10 mouse cellular contexts compared by ENCODE assay signal in the genomic region with DNA sequence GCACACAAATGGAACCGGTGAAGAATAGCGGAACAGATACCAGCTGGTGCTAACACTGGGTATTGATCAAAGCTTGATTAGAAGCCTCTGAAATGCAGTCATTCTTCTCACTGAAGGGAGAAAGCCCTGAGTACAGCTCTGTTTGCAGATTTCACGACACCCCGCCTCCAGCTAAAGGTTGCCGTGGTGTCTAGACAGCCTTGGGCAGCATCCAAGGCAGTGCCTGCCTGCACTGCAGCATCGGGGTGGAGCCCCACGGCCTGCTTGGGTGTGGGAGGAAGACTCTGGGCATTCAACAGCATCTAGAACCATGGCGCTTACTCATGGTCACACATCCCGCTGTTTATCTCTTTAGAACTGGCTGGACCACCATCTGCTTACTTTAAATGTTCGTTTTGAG. TPM values are rescaled to one million over a fixed set of nuclear protein-coding genes. Genes with fewer than 3 reads are reported as not detected.
DNase-seq lines count a peak whose midpoint lies in the region; ATAC-seq lines count a peak whose summit lies in the region.
"Had no signal": no experiment of that assay in that cellular context is flagged by ENCODE, and none has a peak within 500 bp of the region (broad histone marks: within the 10 kb centered on the region; RNA-seq: fewer than 3 reads in every experiment).

No protein-coding gene starts in this region.

- peaks cover 47% of the 10 kb centered on the region for H3K36me3 ChIP-seq in forebrain, embryonic 13.5 days (ENCODE audit: poor library complexity, severe bottlenecking)
- H3K36me3 ChIP-seq in forebrain, embryonic 11.5 days (ENCODE audit: control insufficient read depth, insufficient read depth, low read length), result peaks cover 15% of the 10 kb centered on the region; the same call in 1 of the 2 replicates
- H3K36me3 ChIP-seq in midbrain, embryonic 14.5 days (ENCODE audit: control insufficient read depth, insufficient read depth, low read length), result peaks cover 46% of the 10 kb centered on the region
- H3K36me3 ChIP-seq in kidney, embryonic 16.5 days (ENCODE audit: insufficient read depth, low read length), result no peaks in the 10 kb centered on the region

- H3K4me2 ChIP-seq in forebrain, embryonic 13.5 days, result peak overlapping the region; percentile 66
- no peak overlapping the region for H3K4me2 ChIP-seq in forebrain, embryonic 11.5 days (ENCODE audit: low read depth, low read length, severe bottlenecking)
- H3K4me2 ChIP-seq in midbrain, embryonic 14.5 days (ENCODE audit: low read length), result peak overlapping the region; percentile 81
- no peak overlapping the region for H3K4me2 ChIP-seq in kidney, embryonic 16.5 days (replicated peaks; ENCODE audit: low read depth, low read length)

- DNase-seq in forebrain, embryonic 11.5 days (ENCODE audit: low spot score), result no peak
- peak; percentile 75 for DNase-seq in adrenal gland, adult 2 months
- DNase-seq in frontal cortex, postnatal 36 days (ENCODE audit: low spot score in 2 of 2), result peak; percentile 77 to 81
- peak; percentile 63 for DNase-seq in midbrain, embryonic 14.5 days
- no peak for DNase-seq in urinary bladder, adult 2 months (ENCODE audit: low spot score)
- DNase-seq in gastrocnemius, postnatal 4 days (ENCODE audit: low spot score in 2 of 2), result no peak

- H3K4me3 ChIP-seq in forebrain, embryonic 13.5 days, result peak overlapping the region; percentile 74
- no peak overlapping the region for H3K4me3 ChIP-seq in forebrain, embryonic 11.5 days (ENCODE audit: low read depth, low read length)
- peak overlapping the region; percentile 87 for H3K4me3 ChIP-seq in midbrain, embryonic 14.5 days (replicated peaks; ENCODE audit: low read depth, low read length)
- H3K4me3 ChIP-seq in kidney, embryonic 16.5 days (ENCODE audit: low read length), result no peak overlapping the region
- H3K4me3 ChIP-seq: myocyte had no signal

- H3K27me3 ChIP-seq in forebrain, embryonic 13.5 days, result no peaks in the 10 kb centered on the region
- H3K27me3 ChIP-seq in forebrain, embryonic 11.5 days (ENCODE audit: control insufficient read depth, insufficient read depth, low read length), result no peaks in the 10 kb centered on the region
- H3K27me3 ChIP-seq in midbrain, embryonic 14.5 days (ENCODE audit: control insufficient read depth, insufficient read depth, low read length), result no peaks in the 10 kb centered on the region
- peaks cover 20% of the 10 kb centered on the region for H3K27me3 ChIP-seq in kidney, embryonic 16.5 days (ENCODE audit: insufficient read depth, low read length)
- H3K27me3 ChIP-seq: CH12.LX had no signal

- H3K27ac ChIP-seq in forebrain, embryonic 13.5 days, result peak overlapping the region; percentile 51; the same call in 1 of the 2 replicates
- H3K27ac ChIP-seq in forebrain, embryonic 11.5 days (ENCODE audit: low read depth, low read length), result no peak overlapping the region
- H3K27ac ChIP-seq in midbrain, embryonic 14.5 days (replicated peaks; ENCODE audit: low read depth, low read length), result no peak overlapping the region
- no peak overlapping the region for H3K27ac ChIP-seq in kidney, embryonic 16.5 days (ENCODE audit: low read length)

- WGBS in forebrain, embryonic 13.5 days, result 57% methylated on average over 10 of the region's 10 CpGs
- WGBS in forebrain, embryonic 11.5 days, result 70% methylated on average over 10 of the region's 10 CpGs
- 36% methylated on average over 10 of the region's 10 CpGs for WGBS in midbrain, embryonic 14.5 days
- WGBS in kidney, embryonic 16.5 days, result 76% methylated on average over 10 of the region's 10 CpGs

- no peaks in the 10 kb centered on the region for H3K9me3 ChIP-seq in forebrain, embryonic 13.5 days (replicated peaks)
- no peaks in the 10 kb centered on the region for H3K9me3 ChIP-seq in forebrain, embryonic 11.5 days (ENCODE audit: control insufficient read depth, low read length)
- no peaks in the 10 kb centered on the region for H3K9me3 ChIP-seq in midbrain, embryonic 14.5 days (ENCODE audit: control insufficient read depth, low read length)
- H3K9me3 ChIP-seq in kidney, embryonic 16.5 days (ENCODE audit: low read length), result no peaks in the 10 kb centered on the region

- peak overlapping the region; percentile 51 for H3K9ac ChIP-seq in forebrain, embryonic 13.5 days
- no peak overlapping the region for H3K9ac ChIP-seq in forebrain, embryonic 11.5 days (ENCODE audit: low read length)
- H3K9ac ChIP-seq in midbrain, embryonic 14.5 days (replicated peaks; ENCODE audit: low read length), result no peak overlapping the region
- no peak overlapping the region for H3K9ac ChIP-seq in kidney, embryonic 16.5 days (replicated peaks; ENCODE audit: low read length)

- ATAC-seq in forebrain, embryonic 13.5 days, result no peak
- no peak for ATAC-seq in forebrain, embryonic 11.5 days (replicated peaks; ENCODE audit: low FRiP score)
- ATAC-seq in midbrain, embryonic 14.5 days (ENCODE audit: low FRiP score, low TSS enrichment), result no peak
- no peak for ATAC-seq in kidney, embryonic 16.5 days (ENCODE audit: low FRiP score, low TSS enrichment)

- H3K4me1 ChIP-seq in forebrain, embryonic 13.5 days, result peaks cover 38% of the 10 kb centered on the region
- H3K4me1 ChIP-seq in forebrain, embryonic 11.5 days (replicated peaks; ENCODE audit: control insufficient read depth, insufficient read depth, low read length), result peaks cover 8% of the 10 kb centered on the region; the same call in 1 of the 2 replicates
- peaks cover 28% of the 10 kb centered on the region for H3K4me1 ChIP-seq in midbrain, embryonic 14.5 days (ENCODE audit: control insufficient read depth, insufficient read depth, low read length)
- peaks cover 11% of the 10 kb centered on the region for H3K4me1 ChIP-seq in kidney, embryonic 16.5 days (ENCODE audit: insufficient read depth, low read length)

RNA-seq across cellular contexts. Expression of a gene that starts 3.3 kb away (rescaled TPM):
- 833 and 867 TPM in 2 replicates for polyA plus RNA-seq in forebrain, embryonic 13.5 days (2015; fragmentation: Nextera tagmentation; extraction: Ambion mirVana)
- polyA plus RNA-seq in forebrain, embryonic 11.5 days (2014; fragmentation: Nextera tagmentation; extraction: Ambion mirVana), result 366 and 368 TPM in 2 replicates
- total RNA-seq in adrenal gland, adult 2 months (2021), result 100 to 1,000 TPM in 1 of 2 experiments, 10 to 100 TPM in 1; 40.7 to 129 TPM
- polyA plus RNA-seq in adrenal gland, adult 2 months (2012; rRNA removed), result 85.0 and 128 TPM in 2 replicates
- 1,445 and 1,876 TPM in 2 replicates for polyA plus RNA-seq in midbrain, embryonic 14.5 days (2014; fragmentation: Nextera tagmentation; extraction: Ambion mirVana)
- polyA plus RNA-seq in kidney, embryonic 16.5 days (2015; fragmentation: Nextera tagmentation; extraction: Ambion mirVana), result 59.3 and 67.9 TPM in 2 replicates
- polyA plus RNA-seq in urinary bladder, adult 2 months (2012; rRNA removed), result 466 and 720 TPM in 2 replicates
- 10 to 100 TPM; 30.9 to 33.2 TPM for total RNA-seq in gastrocnemius, postnatal 4 days (2021)
- total RNA-seq: CH12.LX had no signal

Comparison
In these comparisons a context has a peak if more than half of its experiments do, and no peak if none do; other contexts are left out.
1. H3K4me2 ChIP-seq: peak in forebrain, embryonic 13.5 days (single experiment) and midbrain, embryonic 14.5 days (single experiment); none in forebrain, embryonic 11.5 days (single experiment) and kidney, embryonic 16.5 days (single experiment).
2. H3K4me3 ChIP-seq: peak in forebrain, embryonic 13.5 days (single experiment) and midbrain, embryonic 14.5 days (single experiment); none in forebrain, embryonic 11.5 days (single experiment) and kidney, embryonic 16.5 days (single experiment).
3. DNase-seq: peak in adrenal gland, adult 2 months (single experiment), frontal cortex, postnatal 36 days (2 of 2) and midbrain, embryonic 14.5 days (single experiment); none in forebrain, embryonic 11.5 days (single experiment), urinary bladder, adult 2 months (single experiment) and gastrocnemius, postnatal 4 days (0 of 2).